Mouse (Mus musculus) megakaryocyte, adult 5-6 weeks (primary cell): ENCODE measurements around the gene 9530003J23Rik. TPM values are rescaled to one million over a fixed set of nuclear protein-coding genes. Genes with fewer than 3 reads are reported as not detected.

ENCODE experiments used
- ATAC-seq: 2 replicates; pipeline ENCODE4 v1.8.0; 2016; ENCODE audit warnings: mild to moderate bottlenecking, inconsistent platforms; ENCODE audit not compliant: poor library complexity, severe bottlenecking
- total RNA-seq, 2 experiments: library from RNA; stranded (forward) in 1 of 2; stranded (reverse) in 1 of 2; fragments of 153-499, 151-499 nt in 1 of 2; fragments of 221-1000, 200-1000 nt in 1 of 2; gene quantifications; 2 replicates each; pipeline versions ENCODE4 v1.2.3 to v1.2.4; 2015 to 2017

9530003J23Rik gene
- total RNA-seq, 2 experiments from 2014 or later = not detected

DNA sequence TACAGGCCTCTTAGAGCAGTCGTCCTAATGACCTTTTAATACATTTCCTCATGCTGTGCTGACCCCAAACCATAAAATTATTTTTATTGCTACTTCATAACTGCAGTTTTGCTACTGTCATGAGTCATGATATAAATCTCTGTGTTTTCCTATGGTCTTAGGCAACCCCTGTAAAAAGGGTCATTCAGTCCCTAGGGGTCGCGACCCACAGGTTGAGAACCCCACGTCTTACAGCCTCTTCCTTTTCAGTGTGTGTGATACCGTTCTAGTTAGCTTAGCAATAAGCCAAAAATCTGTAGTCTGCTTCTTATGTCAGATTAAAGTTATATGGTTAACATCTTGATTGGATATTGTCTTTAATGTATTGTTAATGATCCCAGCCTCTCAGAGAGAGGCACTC, 45.1 kb downstream of the 9530003J23Rik start:
- ATAC-seq = no peak

DNA sequence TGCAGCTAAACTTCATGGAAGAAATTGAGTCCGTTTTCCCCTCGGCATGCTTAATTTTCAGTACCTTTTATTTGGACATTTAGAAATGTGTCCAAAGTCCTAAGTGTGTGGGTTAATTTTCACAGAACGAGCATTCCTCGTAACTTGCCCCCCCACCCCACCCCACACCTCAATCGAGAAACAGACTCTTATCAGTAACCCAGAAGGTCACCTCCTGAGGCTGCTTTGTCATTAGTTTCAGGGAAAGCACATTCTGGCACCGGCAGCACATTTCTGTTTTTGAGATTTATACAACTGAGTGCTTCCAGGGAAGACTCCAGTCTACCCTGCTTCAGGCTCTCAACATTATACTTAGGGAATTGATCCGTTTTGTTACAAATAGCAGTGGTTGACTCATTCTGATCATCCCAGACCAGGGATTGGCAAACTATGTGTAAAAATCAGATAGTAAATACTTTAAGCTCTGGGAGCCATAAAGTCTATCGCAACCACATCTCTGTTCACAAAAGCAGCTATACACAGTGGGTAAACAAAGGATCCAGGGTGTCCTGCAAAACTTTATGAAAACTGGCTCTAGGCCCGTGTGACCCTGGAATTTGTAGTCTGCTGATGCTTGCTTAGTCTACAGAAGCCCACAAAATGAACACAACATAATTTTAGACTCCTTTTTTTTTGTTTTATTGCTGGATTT, 53.0 kb downstream of the 9530003J23Rik start:
- no peak for ATAC-seq

Other genes starting within 250 kb of the 9530003J23Rik start
- gene Lrrc10, start 193.4 kb downstream of the 9530003J23Rik start, total RNA-seq (2015) = not detected in 2 replicates
- gene Lrrc10, start 193.4 kb downstream of the 9530003J23Rik start, total RNA-seq (2017) = not detected in 2 replicates
- 265 and 283 TPM in 2 replicates for gene Cct2, start 174.9 kb downstream of the 9530003J23Rik start, total RNA-seq (2015)
- gene Cct2, start 174.9 kb downstream of the 9530003J23Rik start, total RNA-seq (2017) = 250 and 266 TPM in 2 replicates
- gene Frs2, start 90.2 kb downstream of the 9530003J23Rik start, total RNA-seq (2015) = 22.9 and 25.0 TPM in 2 replicates
- gene Frs2, start 90.2 kb downstream of the 9530003J23Rik start, total RNA-seq (2017) = 9.8 and 10.5 TPM in 2 replicates
- 73.3 and 84.2 TPM in 2 replicates for gene Yeats4, start 14.2 kb downstream of the 9530003J23Rik start, total RNA-seq (2015)
- gene Yeats4, start 14.2 kb downstream of the 9530003J23Rik start, total RNA-seq (2017) = 96.5 and 100 TPM in 2 replicates
- gene Lyz2, start 43.6 kb upstream of the 9530003J23Rik start, total RNA-seq (2015) = 25,165 and 27,808 TPM in 2 replicates
- gene Lyz2, start 43.6 kb upstream of the 9530003J23Rik start, total RNA-seq (2017) = 22,947 and 27,911 TPM in 2 replicates
- 10.3 and 15.7 TPM in 2 replicates for gene Lyz1, start 54.2 kb upstream of the 9530003J23Rik start, total RNA-seq (2015)
- 9.5 and 10.7 TPM in 2 replicates for gene Lyz1, start 54.2 kb upstream of the 9530003J23Rik start, total RNA-seq (2017)
- 70.3 and 88.4 TPM in 2 replicates for gene Cpsf6, start 141.3 kb upstream of the 9530003J23Rik start, total RNA-seq (2015)
- gene Cpsf6, start 141.3 kb upstream of the 9530003J23Rik start, total RNA-seq (2017) = 87.7 and 103 TPM in 2 replicates